Mouse (Mus musculus) layer of hippocampus, adult 9-10 months (tissue): ENCODE measurements around the gene C3.

ENCODE experiments used
- DNase-seq: peaks from one replicate; pipeline ENCODE4 v3.0.0; 2022; ENCODE audit warnings: low spot score

The C3 gene

GRCm38 (mm10) chr17:57219884-57220207 lies 8.1 kb downstream of the C3 start:
- DNase-seq: no peak

GRCm38 (mm10) chr17:57219167-57219883 lies 8.6 kb downstream of the C3 start:
- peak; percentile 21 for DNase-seq

GRCm38 (mm10) chr17:57218335-57218900 lies 9.5 kb downstream of the C3 start:
- no peak for DNase-seq

- DNase-seq: no peak
Observed at GRCm38 (mm10) chr17:57214676-57215387, 13.1 kb downstream of the C3 start.

- no peak for DNase-seq
Observed at GRCm38 (mm10) chr17:57211501-57211900, 16.4 kb downstream of the C3 start.

GRCm38 (mm10) chr17:57209330-57209729 lies 18.6 kb downstream of the C3 start:
- DNase-seq: no peak

GRCm38 (mm10) chr17:57207938-57208337 lies 20.0 kb downstream of the C3 start:
- no peak for DNase-seq

GRCm38 (mm10) chr17:57201841-57202724 lies 25.9 kb downstream of the C3 start:
- no peak for DNase-seq

- no peak for DNase-seq
Observed at GRCm38 (mm10) chr17:57198252-57198651, 29.7 kb downstream of the C3 start.

GRCm38 (mm10) chr17:57195326-57196010 lies 32.5 kb downstream of the C3 start:
- DNase-seq: no peak

GRCm38 (mm10) chr17:57194771-57195170 lies 33.2 kb downstream of the C3 start:
- no peak for DNase-seq

GRCm38 (mm10) chr17:57194041-57194507 lies 33.9 kb downstream of the C3 start, which contains the start of gene Tnfsf14:
Tnfsf14 (minus strand) TSS chr17:57194177.
- no peak for DNase-seq

GRCm38 (mm10) chr17:57188510-57189192 lies 39.3 kb downstream of the C3 start:
- no peak for DNase-seq

GRCm38 (mm10) chr17:57185641-57186040 lies 42.3 kb downstream of the C3 start:
- DNase-seq: no peak

GRCm38 (mm10) chr17:57182871-57183270 lies 45.1 kb downstream of the C3 start:
- no peak for DNase-seq

GRCm38 (mm10) chr17:57180363-57180762 lies 47.6 kb downstream of the C3 start:
- no peak for DNase-seq

- no peak for DNase-seq
Observed at GRCm38 (mm10) chr17:57173351-57173750, 54.6 kb downstream of the C3 start.

- no peak for DNase-seq
Observed at GRCm38 (mm10) chr17:57172378-57172777, 55.6 kb downstream of the C3 start.

- no peak for DNase-seq
Observed at GRCm38 (mm10) chr17:57170616-57171260, 57.2 kb downstream of the C3 start.
